ENCODE assay signal across 17 mouse cellular contexts in genomic region chr8:70562802-70563201, GRCm38 (mm10). TPM values are rescaled to one million over a fixed set of nuclear protein-coding genes. Genes with fewer than 3 reads are reported as not detected.
DNase-seq lines count a peak whose midpoint lies in the region; TF ChIP-seq lines count a peak whose summit lies in the region.
"Had no signal": no experiment of that assay in that cellular context is flagged by ENCODE, and none has a peak within 500 bp of the region (broad histone marks: within the 10 kb centered on the region; RNA-seq: fewer than 3 reads in every experiment).

No protein-coding gene starts in this region.

- TF ChIP-seq POLR2A in MEL (IDR thresholded peaks at IDR 0.05; ENCODE audit: control insufficient read depth in 1 of 2, insufficient read depth in 1 of 2, low read depth in 1 of 2, low read length in 2 of 2, poor library complexity in 1 of 2): no peak

- peak; percentile 57 to 61 for DNase-seq in heart, adult 9 months (ENCODE audit: low spot score in 2 of 2)
- DNase-seq in heart, adult 8-10 months (ENCODE audit: low spot score): no peak
- DNase-seq in MEL (ENCODE audit: low read depth, low spot score): no peak
- DNase-seq in adipocyte (ENCODE audit: low spot score): peak; percentile 71
- peak; percentile 90 for DNase-seq in lung, postnatal 25 days (ENCODE audit: low spot score)
- DNase-seq in cerebellum, postnatal 36 days: no peak
- no peak for DNase-seq in ovary, postnatal 36 days (ENCODE audit: low spot score)
- DNase-seq: cerebellum, adult 11 months; cerebellum, postnatal 25 days; gastrocnemius, postnatal 10 days; kidney, adult 18-20 months; kidney, postnatal 36 days; thymus, postnatal 14 days had no signal

- peaks cover 0 to 38% of the 10 kb centered on the region in 2 experiments; a peak in 3 of 4 replicates for H3K36me3 ChIP-seq in MEL (ENCODE audit: control insufficient read depth in 1 of 2, insufficient read depth in 2 of 2, low read length in 2 of 2)
- H3K36me3 ChIP-seq: limb, embryonic 12.5 days; lung, embryonic 15.5 days had no signal

- peaks cover 44 to 64% of the 10 kb centered on the region in 2 experiments for H3K4me1 ChIP-seq in MEL (ENCODE audit: control insufficient read depth in 1 of 2, insufficient read depth in 2 of 2, low read length in 2 of 2)

- peaks cover 7% of the 10 kb centered on the region; the same call in 1 of the 2 replicates for H3K79me2 ChIP-seq in MEL (ENCODE audit: control insufficient read depth, insufficient read depth, low read length, poor library complexity)

- H3K27me3 ChIP-seq in MEL (ENCODE audit: control insufficient read depth in 1 of 2, insufficient read depth in 2 of 2, low read length in 2 of 2): no peaks in the 10 kb centered on the region
- H3K27me3 ChIP-seq: limb, embryonic 12.5 days; lung, embryonic 15.5 days had no signal

- H3K4me3 ChIP-seq in MEL (ENCODE audit: control insufficient read depth in 1 of 2, insufficient read depth in 1 of 2, low read depth in 2 of 2, low read length in 2 of 2): no peak overlapping the region
- H3K4me3 ChIP-seq: embryonic facial prominence, embryonic 10.5 days; limb, embryonic 12.5 days; lung, embryonic 15.5 days had no signal

- H3K9ac ChIP-seq in MEL (ENCODE audit: control insufficient read depth, low read depth, low read length, poor library complexity, severe bottlenecking): no peak overlapping the region
- H3K9ac ChIP-seq: limb, embryonic 12.5 days; lung, embryonic 15.5 days had no signal

- no peak for TF ChIP-seq RAD21 in MEL (IDR thresholded peaks at IDR 0.05; ENCODE audit: low read depth, low read length)

- no peaks in the 10 kb centered on the region for H3K9me3 ChIP-seq in MEL (replicated peaks; ENCODE audit: insufficient read depth, low read length)
- H3K9me3 ChIP-seq: embryonic facial prominence, embryonic 10.5 days; G1E; limb, embryonic 12.5 days; lung, embryonic 15.5 days had no signal

- TF ChIP-seq CTCF in MEL (IDR thresholded peaks at IDR 0.05 in 2 of 3, conservative IDR thresholded peaks at IDR 0.05 in 1 of 3; ENCODE audit: control insufficient read depth in 1 of 3, insufficient read depth in 1 of 3, low read depth in 2 of 3, low read length in 3 of 3, poor library complexity in 1 of 3, severe bottlenecking in 1 of 3): no peak

- H3K27ac ChIP-seq in MEL (ENCODE audit: control insufficient read depth, low read depth, low read length): no peak overlapping the region
- H3K27ac ChIP-seq: embryonic facial prominence, embryonic 10.5 days; limb, embryonic 12.5 days; lung, embryonic 15.5 days had no signal

- TF ChIP-seq EP300 in MEL (IDR thresholded peaks at IDR 0.05; ENCODE audit: low read depth in 1 of 2, low read length in 2 of 2): no peak

TF ChIP-seq in MEL, 35 proteins besides CTCF, POLR2A, EP300 and RAD21:
- TF ChIP-seq SIN3A (IDR thresholded peaks at IDR 0.05; ENCODE audit: low read length): 0 out of 2 replicates have a peak, but pooled peaks have one; percentile 39
- no peak for TF ChIP-seq ZMIZ1 (IDR thresholded peaks at IDR 0.05; ENCODE audit: low read depth, low read length)

RNA-seq across cellular contexts. Expression of gene Ell, which starts 23.5 kb away (rescaled TPM):
- 10 to 100 TPM in 3 of 4 experiments, 1 to 10 TPM in 1; 9.3 to 12.4 (median 10.6) TPM for total RNA-seq in heart, adult 8-10 months (2022)
- 10.8 and 12.4 TPM in 2 replicates for total RNA-seq in MEL (2012; rRNA removed)
- 10 to 100 TPM in 1 of 2 experiments, not detected in 1; 25.9 TPM for polyA plus RNA-seq in MEL (2012; ENCODE audit: insufficient read depth in 1 of 2, insufficient read length in 2 of 2, low read depth in 1 of 2, low replicate concordance in 2 of 2, missing spikeins in 1 of 2)

RNA-seq across cellular contexts. Expression of gene Isyna1, which starts 31.4 kb away (rescaled TPM):
- 10 to 100 TPM; 15.5 to 37.5 (median 23.7) TPM for total RNA-seq in heart, adult 8-10 months (2022)
- 84.1 and 90.9 TPM in 2 replicates for total RNA-seq in MEL (2012; rRNA removed)
- 100 to 1,000 TPM in 1 of 2 experiments, not detected in 1; 189 TPM for polyA plus RNA-seq in MEL (2012; ENCODE audit: insufficient read depth in 1 of 2, insufficient read length in 2 of 2, low read depth in 1 of 2, low replicate concordance in 2 of 2, missing spikeins in 1 of 2)

RNA-seq across cellular contexts. Expression of gene Kxd1, which starts 35.0 kb away (rescaled TPM):
- 100 to 1,000 TPM in 3 of 4 experiments, 10 to 100 TPM in 1; 97.9 to 114 (median 103) TPM for total RNA-seq in heart, adult 8-10 months (2022)
- 49.1 and 54.4 TPM in 2 replicates for total RNA-seq in MEL (2012; rRNA removed)
- polyA plus RNA-seq in MEL (2012; ENCODE audit: insufficient read depth in 1 of 2, insufficient read length in 2 of 2, low read depth in 1 of 2, low replicate concordance in 2 of 2, missing spikeins in 1 of 2): 10 to 100 TPM in 1 of 2 experiments, not detected in 1; 77.4 TPM

RNA-seq across cellular contexts. Expression of gene Fkbp8, which starts 35.3 kb away (rescaled TPM):
- total RNA-seq in heart, adult 8-10 months (2022): 100 to 1,000 TPM; 135 to 145 (median 137) TPM
- total RNA-seq in MEL (2012; rRNA removed): 212 and 215 TPM in 2 replicates
- polyA plus RNA-seq in MEL (2012; ENCODE audit: insufficient read depth in 1 of 2, insufficient read length in 2 of 2, low read depth in 1 of 2, low replicate concordance in 2 of 2, missing spikeins in 1 of 2): 100 to 1,000 TPM in 1 of 2 experiments, not detected in 1; 349 TPM

RNA-seq across cellular contexts. Expression of gene Ssbp4, which starts 45.9 kb away (rescaled TPM):
- 10 to 100 TPM; 29.1 to 34.1 (median 31.3) TPM for total RNA-seq in heart, adult 8-10 months (2022)
- 80.2 and 84.9 TPM in 2 replicates for total RNA-seq in MEL (2012; rRNA removed)
- polyA plus RNA-seq in MEL (2012; ENCODE audit: insufficient read depth in 1 of 2, insufficient read length in 2 of 2, low read depth in 1 of 2, low replicate concordance in 2 of 2, missing spikeins in 1 of 2): 100 to 1,000 TPM in 1 of 2 experiments, not detected in 1; 212 TPM

Comparison
In these comparisons a context has a peak if more than half of its experiments do, and no peak if none do; other contexts are left out.
1. DNase-seq: peak in heart, adult 9 months (2 of 2), adipocyte (single experiment) and lung, postnatal 25 days (single experiment); none in heart, adult 8-10 months (single experiment), MEL (single experiment), cerebellum, postnatal 36 days (0 of 2) and ovary, postnatal 36 days (single experiment).